15 mouse cellular contexts compared by ENCODE assay signal in genomic region chr15:25929936-25930335, GRCm38 (mm10). TPM values are rescaled to one million over a fixed set of nuclear protein-coding genes. Genes with fewer than 3 reads are reported as not detected.
DNase-seq lines count a peak whose midpoint lies in the region; TF ChIP-seq lines count a peak whose summit lies in the region.
"Had no signal": no experiment of that assay in that cellular context is flagged by ENCODE, and none has a peak within 500 bp of the region (broad histone marks: within the 10 kb centered on the region; RNA-seq: fewer than 3 reads in every experiment).

No protein-coding gene starts in this region.

- no peak overlapping the region for H3K4me3 ChIP-seq in kidney, adult 2 months (ENCODE audit: insufficient read depth, low read depth, low read length)
- no peak overlapping the region for H3K4me3 ChIP-seq in heart, embryonic 10.5 days
- no peak overlapping the region for H3K4me3 ChIP-seq in myocyte
- H3K4me3 ChIP-seq: erythroblast, embryonic 14.5 days; hindbrain, embryonic 10.5 days; limb, embryonic 12.5 days had no signal

- peaks cover 52% of the 10 kb centered on the region for H3K4me1 ChIP-seq in kidney, adult 2 months (ENCODE audit: control insufficient read depth, insufficient read depth, low read length)
- H3K4me1 ChIP-seq in heart, embryonic 10.5 days, result peaks cover 27% of the 10 kb centered on the region

- no peak overlapping the region for H3ac ChIP-seq in myocyte (ENCODE audit: control insufficient read depth, insufficient read length)

- H3K79me2 ChIP-seq in myocyte (ENCODE audit: control insufficient read depth, insufficient read depth), result peaks cover 59% of the 10 kb centered on the region

- DNase-seq in kidney, adult 2 months, result peak; percentile 47
- DNase-seq in kidney, adult 8-10 months, result no peak
- DNase-seq in ovary, postnatal 14 days (ENCODE audit: low spot score), result peak; percentile 19
- DNase-seq in ovary, postnatal 10 days (ENCODE audit: low spot score), result no peak
- no peak for DNase-seq in heart, embryonic 10.5 days (ENCODE audit: low spot score)
- DNase-seq in layer of hippocampus, adult 8-10 months (ENCODE audit: low spot score in 2 of 2), result no peak
- DNase-seq: cerebellum, adult 9-10 months; lung, adult 18-20 months; midbrain, embryonic 14.5 days; spleen, adult 18-20 months; thymus, postnatal 36 days had no signal

- WGBS in kidney, adult 2 months, result 47% methylated on average over 10 of the region's 10 CpGs
- WGBS in heart, embryonic 10.5 days, result 81% methylated on average over 10 of the region's 10 CpGs

- H3K36me3 ChIP-seq in kidney, adult 2 months (ENCODE audit: control insufficient read depth, insufficient read depth, low read length), result no peaks in the 10 kb centered on the region
- H3K36me3 ChIP-seq in heart, embryonic 10.5 days, result no peaks in the 10 kb centered on the region
- no peaks in the 10 kb centered on the region for H3K36me3 ChIP-seq in myocyte (ENCODE audit: control insufficient read depth, insufficient read depth)
- H3K36me3 ChIP-seq: hindbrain, embryonic 10.5 days; limb, embryonic 12.5 days had no signal

- TF ChIP-seq POLR2A in kidney, adult 2 months (IDR thresholded peaks at IDR 0.05; ENCODE audit: low read depth, low read length), result no peak
- no peak for TF ChIP-seq POLR2A in myocyte (IDR thresholded peaks at IDR 0.05; ENCODE audit: insufficient read length, low read depth)

- peak overlapping the region; percentile 20 for H3K4me2 ChIP-seq in myocyte (ENCODE audit: low read depth)
- H3K4me2 ChIP-seq: limb, embryonic 12.5 days had no signal

- H3K9me3 ChIP-seq in heart, embryonic 10.5 days, result no peaks in the 10 kb centered on the region
- H3K9me3 ChIP-seq: hindbrain, embryonic 10.5 days; limb, embryonic 12.5 days had no signal

- no peak for TF ChIP-seq CTCF in kidney, adult 2 months (conservative IDR thresholded peaks at IDR 0.05; ENCODE audit: insufficient read depth, insufficient read length, low read depth, low read length)

- H3K27ac ChIP-seq in kidney, adult 2 months (ENCODE audit: insufficient read depth, low read depth, low read length), result peak overlapping the region; percentile 90
- peak overlapping the region; percentile 78; the same call in 1 of the 2 replicates for H3K27ac ChIP-seq in heart, embryonic 10.5 days
- H3K27ac ChIP-seq: hindbrain, embryonic 10.5 days; limb, embryonic 12.5 days had no signal

- H3K27me3 ChIP-seq in kidney, adult 2 months (replicated peaks; ENCODE audit: control insufficient read depth, insufficient read depth, low read length), result no peaks in the 10 kb centered on the region
- no peaks in the 10 kb centered on the region for H3K27me3 ChIP-seq in heart, embryonic 10.5 days (ENCODE audit: insufficient read depth, poor library complexity, severe bottlenecking)
- H3K27me3 ChIP-seq in myocyte (ENCODE audit: control insufficient read depth, insufficient read depth, insufficient read length), result no peaks in the 10 kb centered on the region
- H3K27me3 ChIP-seq: limb, embryonic 12.5 days had no signal

TF ChIP-seq in myocyte, 11 proteins besides CTCF, POLR2A, EP300 and RAD21:
- no peak for TF ChIP-seq TCF12 (IDR thresholded peaks at IDR 0.05; ENCODE audit: insufficient read depth, poor library complexity, severe bottlenecking)
- TF ChIP-seq CEBPB (IDR thresholded peaks at IDR 0.05; ENCODE audit: insufficient read depth, poor library complexity, severe bottlenecking), result no peak
- no peak for TF ChIP-seq USF1 (IDR thresholded peaks at IDR 0.05; ENCODE audit: low read depth)
- TF ChIP-seq REST (IDR thresholded peaks at IDR 0.05; ENCODE audit: insufficient read depth, insufficient read length), result no peak
- TF ChIP-seq MYOD1 (IDR thresholded peaks at IDR 0.05; ENCODE audit: control insufficient read depth in 1 of 3, insufficient read length in 2 of 3, low read depth in 2 of 3), result no peak
- no peak for TF ChIP-seq MAX (IDR thresholded peaks at IDR 0.05; ENCODE audit: low read depth)
- TF ChIP-seq SRF (IDR thresholded peaks at IDR 0.05; ENCODE audit: control insufficient read depth, insufficient read length, low read depth), result no peak
- no peak for TF ChIP-seq MYOG (IDR thresholded peaks at IDR 0.05; ENCODE audit: control insufficient read depth in 1 of 3, insufficient read depth in 1 of 3, insufficient read length in 2 of 3, low read depth in 2 of 3)
- no peak for TF ChIP-seq TCF3 (IDR thresholded peaks at IDR 0.05; ENCODE audit: insufficient read length, low read depth)
- no peak for TF ChIP-seq POLR2AphosphoS2 (IDR thresholded peaks at IDR 0.05; ENCODE audit: insufficient read length, low read depth)
- no peak for TF ChIP-seq E2F4 (IDR thresholded peaks at IDR 0.05; ENCODE audit: insufficient read depth)

RNA-seq across cellular contexts. Expression of gene Zfp622, which starts 54.2 kb away (rescaled TPM):
- polyA plus RNA-seq in kidney, adult 2 months (2012; rRNA removed), result 12.4 and 14.9 TPM in 2 replicates
- polyA plus RNA-seq in heart, embryonic 10.5 days (2016; fragmentation: Nextera tagmentation; extraction: Ambion mirVana), result 19.3 and 31.0 TPM in 2 replicates
- 102 TPM for polyA plus RNA-seq in myocyte (2012; fragmentation: generic; extraction: Trizol)
- total RNA-seq in layer of hippocampus, adult 8-10 months (2022), result 10 to 100 TPM; 46.2 to 54.1 (median 51.5) TPM

Comparison
In these comparisons a context has a peak if more than half of its experiments do, and no peak if none do; other contexts are left out.
1. DNase-seq: peak in kidney, adult 2 months (single experiment) and ovary, postnatal 14 days (single experiment); none in kidney, adult 8-10 months (0 of 2), ovary, postnatal 10 days (single experiment), heart, embryonic 10.5 days (single experiment) and layer of hippocampus, adult 8-10 months (0 of 2).